Mouse (Mus musculus): Measurements from ENCODE around the gene Il9. TPM values are rescaled to one million over a fixed set of nuclear protein-coding genes. Genes with fewer than 3 reads are reported as not detected.

The Il9 gene
- polyA plus RNA-seq (2016; fragmentation: Nextera tagmentation; extraction: Ambion mirVana) = not detected in 2 replicates

DNA sequence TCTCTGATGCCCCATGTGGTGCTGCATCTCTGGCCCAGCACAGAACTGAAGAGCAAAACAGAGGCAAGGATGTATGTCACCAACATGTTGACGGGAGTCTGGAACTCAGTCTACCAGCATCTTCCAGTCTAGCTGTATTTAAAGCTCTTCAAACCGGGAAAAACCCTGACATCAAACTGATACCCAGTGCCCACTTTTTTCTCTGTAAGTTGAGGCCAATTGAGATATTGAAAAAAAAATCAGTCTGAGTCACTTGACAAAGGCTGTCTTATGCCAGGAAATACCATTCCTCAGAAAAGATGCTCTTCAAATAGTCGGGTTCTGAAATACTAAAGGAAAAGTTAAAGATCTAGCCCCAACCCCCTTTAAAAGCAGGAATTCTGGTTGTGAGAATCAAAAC is at the start of gene Il9:
Gene Il9, minus strand, starts transcription at position 101 of the 400 bp plus-strand sequence.
- Histone ChIP-seq H3K27me3 (ENCODE audit: low read depth, poor library complexity, severe bottlenecking) (no peaks in the 10 kb centered on the region), H3K9me3 (replicated peaks) (no peaks in the 10 kb centered on the region), H3K4me3 (no peak within 1 kb of the TSS), H3K36me3 (no peaks in the 10 kb centered on the region), H3K27ac (replicated peaks) (no peak within 1 kb of the TSS), H3K4me1 (0 out of 2 replicates have a peak, but pooled peaks cover 3% of the 10 kb centered on the region)
- DNase-seq (ENCODE audit: low spot score) = no peak
- WGBS = 87% methylated on average over 3 of the region's 3 CpGs

DNA sequence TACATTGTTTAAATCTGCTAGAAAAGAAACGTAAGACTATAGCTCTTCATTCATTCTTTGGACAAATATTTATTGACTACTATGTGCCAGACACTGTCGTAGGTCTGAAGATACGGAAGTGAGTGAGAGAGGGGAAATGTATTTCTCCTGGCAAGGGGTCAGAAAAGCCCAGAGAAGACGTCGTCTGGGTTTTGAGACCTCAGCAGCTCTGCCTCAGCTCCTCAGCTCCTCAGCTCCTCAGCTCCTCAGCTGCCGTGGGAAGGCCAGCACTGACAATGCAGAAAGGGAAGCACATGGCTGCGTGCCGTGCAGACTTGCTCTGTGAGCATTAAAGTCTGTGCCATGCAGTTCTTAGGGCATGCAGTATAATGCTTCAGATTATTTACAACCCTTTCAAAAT is 47.6 kb upstream of the Il9 start:
- Histone ChIP-seq H3K9me3 (replicated peaks) (peaks cover 12% of the 10 kb centered on the region), H3K4me3 (no peak overlapping the region), H3K36me3 (no peaks in the 10 kb centered on the region), H3K4me1 (no peaks in the 10 kb centered on the region), H3K27me3 (ENCODE audit: low read depth, poor library complexity, severe bottlenecking) (no peaks in the 10 kb centered on the region), H3K27ac (replicated peaks) (no peak overlapping the region)
- 68% methylated on average over 8 of the region's 8 CpGs for WGBS
- no peak for DNase-seq (ENCODE audit: low spot score)

DNA sequence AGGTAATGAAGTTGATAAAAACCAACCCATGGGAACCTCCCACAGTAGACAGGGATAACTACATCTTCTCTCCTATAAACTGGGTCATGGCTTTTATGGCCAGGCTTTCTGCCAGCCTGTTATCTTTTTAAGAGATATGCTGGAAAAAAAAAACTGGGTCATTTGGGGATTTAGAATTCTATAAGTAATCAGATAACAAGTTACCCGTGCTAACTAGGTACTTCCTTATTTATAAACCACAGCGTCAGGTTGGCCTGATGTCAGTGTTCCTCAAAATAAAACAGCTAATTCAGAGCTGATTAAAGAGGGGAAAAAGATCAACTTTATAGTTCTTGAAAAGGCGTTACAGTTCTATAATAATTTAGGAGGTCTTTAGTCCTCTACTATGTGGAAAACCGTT is 47.0 kb upstream of the Il9 start:
- Histone ChIP-seq H3K27ac (replicated peaks) (no peak overlapping the region), H3K4me3 (no peak overlapping the region), H3K4me1 (no peaks in the 10 kb centered on the region), H3K36me3 (no peaks in the 10 kb centered on the region), H3K9me3 (replicated peaks) (peaks cover 7% of the 10 kb centered on the region; the same call in 1 of the 2 replicates), H3K27me3 (ENCODE audit: low read depth, poor library complexity, severe bottlenecking) (no peaks in the 10 kb centered on the region)
- no peak for DNase-seq (ENCODE audit: low spot score)
- 90% methylated on average over 4 of the region's 4 CpGs for WGBS

DNA sequence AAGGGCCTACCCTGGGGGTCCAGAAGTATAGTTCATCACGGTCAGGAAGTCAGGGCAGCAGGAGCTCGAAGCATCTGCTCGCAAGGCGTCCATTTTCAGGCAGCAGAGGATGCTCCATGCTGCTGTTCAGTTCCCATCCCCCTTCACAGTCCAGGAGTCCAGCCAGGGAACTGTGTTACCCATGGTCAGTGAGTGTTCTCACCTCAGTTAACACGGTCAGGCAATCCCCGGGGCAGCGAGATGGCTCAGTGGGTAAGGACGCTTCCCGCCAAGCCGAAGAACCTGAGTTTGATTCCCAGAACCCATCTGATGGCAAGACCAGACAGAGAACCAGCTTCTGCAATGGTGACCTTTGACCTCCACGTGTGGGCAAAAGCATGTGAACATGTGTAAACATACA is 46.2 kb upstream of the Il9 start:
- no peak for DNase-seq (ENCODE audit: low spot score)
- no peaks in the 10 kb centered on the region for H3K9me3 ChIP-seq (replicated peaks)
- no peaks in the 10 kb centered on the region for H3K4me1 ChIP-seq
- no peak overlapping the region for H3K4me3 ChIP-seq
- H3K27me3 ChIP-seq (ENCODE audit: low read depth, poor library complexity, severe bottlenecking) = no peaks in the 10 kb centered on the region
- WGBS = 90% methylated on average over 11 of the region's 11 CpGs
- no peak overlapping the region for H3K27ac ChIP-seq (replicated peaks)
- H3K36me3 ChIP-seq = no peaks in the 10 kb centered on the region

DNA sequence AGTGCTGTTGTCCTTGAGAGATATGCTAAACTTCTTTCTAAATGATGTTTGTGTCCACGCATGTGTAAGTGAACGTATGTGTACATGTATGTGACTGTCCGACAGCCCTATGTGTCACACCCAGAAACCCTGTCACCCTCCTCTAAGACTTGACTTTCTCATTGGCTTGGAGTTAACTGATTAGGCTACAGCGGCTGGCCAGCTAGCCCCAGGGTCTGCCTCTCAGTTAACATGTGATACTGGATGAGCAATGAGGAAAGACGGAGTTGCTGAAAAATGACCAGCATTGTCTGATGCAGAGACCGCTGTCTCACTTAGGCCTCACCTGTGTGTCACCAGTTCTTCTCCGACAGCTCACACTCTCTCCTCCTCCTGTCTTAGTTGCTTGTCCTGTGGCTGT is 45.8 kb upstream of the Il9 start:
- Histone ChIP-seq H3K4me1 (peaks cover 3% of the 10 kb centered on the region), H3K27me3 (ENCODE audit: low read depth, poor library complexity, severe bottlenecking) (no peaks in the 10 kb centered on the region), H3K27ac (replicated peaks) (no peak overlapping the region), H3K9me3 (replicated peaks) (no peaks in the 10 kb centered on the region), H3K36me3 (no peaks in the 10 kb centered on the region), H3K4me3 (no peak overlapping the region)
- 94% methylated on average over 7 of the region's 7 CpGs for WGBS
- DNase-seq (ENCODE audit: low spot score) = no peak

DNA sequence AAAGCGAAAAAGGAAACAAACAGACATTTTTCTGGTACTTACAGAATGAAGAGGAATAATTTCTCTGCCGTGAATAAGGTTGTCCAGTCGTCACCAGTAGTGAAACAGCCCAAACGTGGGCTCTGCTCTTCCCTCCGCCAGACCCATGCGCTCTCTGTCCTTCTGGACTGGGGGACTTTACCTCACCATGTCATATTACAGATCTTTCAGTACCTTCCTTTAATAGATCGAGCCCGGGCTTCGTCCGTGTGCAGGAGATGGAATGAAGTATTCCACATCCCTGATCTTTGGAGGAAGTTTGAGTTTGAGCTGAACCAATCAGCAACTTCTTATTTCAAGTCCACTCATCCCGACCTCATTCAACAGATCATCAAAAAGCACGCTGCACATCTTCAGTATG is 44.8 kb upstream of the Il9 start:
- DNase-seq (ENCODE audit: low spot score) = no peak
- Histone ChIP-seq H3K27me3 (ENCODE audit: low read depth, poor library complexity, severe bottlenecking) (no peaks in the 10 kb centered on the region), H3K4me1 (peaks cover 13% of the 10 kb centered on the region), H3K27ac (replicated peaks) (no peak overlapping the region), H3K4me3 (no peak overlapping the region), H3K9me3 (replicated peaks) (no peaks in the 10 kb centered on the region), H3K36me3 (no peaks in the 10 kb centered on the region)
- 88% methylated on average over 12 of the region's 12 CpGs for WGBS

DNA sequence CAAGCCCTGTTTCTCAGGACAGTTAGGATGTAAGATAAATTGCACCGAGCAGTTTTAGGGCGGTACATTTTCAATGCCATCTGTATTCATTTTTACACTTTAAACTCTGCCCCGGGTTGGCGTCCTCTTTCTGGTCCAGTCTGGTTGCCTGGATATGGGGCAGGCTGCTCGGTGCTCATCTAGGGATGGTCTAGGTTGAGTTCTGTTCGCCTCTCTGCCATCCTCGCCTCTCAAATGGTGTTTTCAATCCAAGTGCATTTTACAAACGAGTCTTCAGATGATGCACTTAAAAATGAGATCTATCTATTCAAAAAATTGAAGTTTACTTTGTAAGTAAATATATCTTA is 40.7 kb upstream of the Il9 start:
- peak overlapping the region; percentile 78 for H3K27ac ChIP-seq (replicated peaks)
- 7% methylated on average over 8 of the region's 8 CpGs for WGBS
- no peak for DNase-seq (ENCODE audit: low spot score)
- H3K36me3 ChIP-seq = no peaks in the 10 kb centered on the region
- peaks cover 13% of the 10 kb centered on the region for H3K4me1 ChIP-seq
- H3K27me3 ChIP-seq (ENCODE audit: low read depth, poor library complexity, severe bottlenecking) = no peaks in the 10 kb centered on the region
- no peaks in the 10 kb centered on the region for H3K9me3 ChIP-seq (replicated peaks)
- H3K4me3 ChIP-seq = peak overlapping the region; percentile 80

DNA sequence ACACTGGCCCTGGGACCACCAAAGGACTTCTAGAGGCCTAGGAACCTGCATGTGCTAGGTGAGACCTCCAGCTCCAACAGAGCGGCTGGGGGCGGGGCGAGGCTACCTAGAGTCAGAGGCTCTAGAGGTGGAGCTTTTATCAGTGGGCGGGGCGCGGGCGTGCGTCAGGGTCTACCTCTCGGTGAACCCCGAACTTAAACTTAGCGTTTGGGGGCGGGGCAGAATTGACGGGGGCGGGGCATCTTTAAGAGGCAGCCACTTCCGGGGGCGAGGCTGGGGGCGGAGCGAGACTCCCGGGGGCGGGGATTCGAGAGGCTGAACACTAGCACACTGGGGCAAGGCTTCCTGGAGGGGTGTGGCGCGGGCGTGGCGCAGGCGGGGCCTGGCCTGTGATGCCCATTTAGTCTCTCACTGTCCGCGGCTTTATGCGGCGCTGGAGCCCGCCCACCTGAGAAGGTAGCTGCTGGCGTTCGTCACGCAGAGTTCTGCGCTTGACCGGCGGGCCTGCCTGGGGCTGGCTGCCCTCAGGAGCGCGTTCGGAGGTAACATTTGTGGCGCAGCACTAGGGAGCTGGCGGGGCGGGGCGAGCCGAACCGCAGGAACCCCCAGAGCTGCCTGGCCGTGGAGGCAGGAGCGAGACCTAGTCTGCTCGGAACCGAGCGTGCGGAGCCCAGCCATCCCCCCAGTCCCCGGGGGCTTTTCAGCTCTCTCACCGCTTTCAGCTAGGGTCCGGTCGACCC is 40.2 kb upstream of the Il9 start, which contains the start of gene Fbxl21:
Gene Fbxl21, plus strand, starts transcription at position 392 of the 740 bp plus-strand sequence.
- H3K36me3 ChIP-seq = no peaks in the 10 kb centered on the region
- H3K27ac ChIP-seq (replicated peaks) = peak within 1 kb of the TSS; percentile 78
- H3K4me3 ChIP-seq = peak within 1 kb of the TSS; percentile 80
- peaks cover 13% of the 10 kb centered on the region for H3K4me1 ChIP-seq
- under 1% methylated on average over 56 of the region's 56 CpGs for WGBS
- no peaks in the 10 kb centered on the region for H3K9me3 ChIP-seq (replicated peaks)
- no peaks in the 10 kb centered on the region for H3K27me3 ChIP-seq (ENCODE audit: low read depth, poor library complexity, severe bottlenecking)
- peak; percentile 92 for DNase-seq (ENCODE audit: low spot score)

DNA sequence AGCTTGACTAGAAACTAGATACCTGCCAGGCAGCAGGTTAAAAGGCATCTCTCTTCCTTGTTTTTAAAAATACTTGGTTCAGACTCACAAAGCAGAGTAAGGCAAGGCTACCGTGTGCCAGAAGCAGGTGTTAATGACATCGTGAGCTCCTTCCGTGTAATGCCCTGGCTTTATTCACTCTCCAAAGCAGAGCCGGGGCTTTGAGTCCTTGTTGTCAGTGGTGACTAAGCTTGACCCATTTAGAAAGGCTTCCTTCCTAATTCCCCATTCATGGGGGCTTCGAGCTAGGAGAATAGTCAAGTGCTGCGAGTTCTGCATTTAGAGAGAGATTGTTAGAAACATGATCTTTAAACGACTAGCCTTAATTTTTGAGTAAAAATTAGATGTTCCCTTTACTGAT is 34.8 kb upstream of the Il9 start:
- DNase-seq (ENCODE audit: low spot score) = no peak
- WGBS = 34% methylated on average over 7 of the region's 7 CpGs
- H3K27me3 ChIP-seq (ENCODE audit: low read depth, poor library complexity, severe bottlenecking) = no peaks in the 10 kb centered on the region
- no peaks in the 10 kb centered on the region for H3K36me3 ChIP-seq
- H3K27ac ChIP-seq (replicated peaks) = no peak overlapping the region
- peaks cover 7% of the 10 kb centered on the region for H3K4me1 ChIP-seq
- no peak overlapping the region for H3K4me3 ChIP-seq
- no peaks in the 10 kb centered on the region for H3K9me3 ChIP-seq (replicated peaks)

DNA sequence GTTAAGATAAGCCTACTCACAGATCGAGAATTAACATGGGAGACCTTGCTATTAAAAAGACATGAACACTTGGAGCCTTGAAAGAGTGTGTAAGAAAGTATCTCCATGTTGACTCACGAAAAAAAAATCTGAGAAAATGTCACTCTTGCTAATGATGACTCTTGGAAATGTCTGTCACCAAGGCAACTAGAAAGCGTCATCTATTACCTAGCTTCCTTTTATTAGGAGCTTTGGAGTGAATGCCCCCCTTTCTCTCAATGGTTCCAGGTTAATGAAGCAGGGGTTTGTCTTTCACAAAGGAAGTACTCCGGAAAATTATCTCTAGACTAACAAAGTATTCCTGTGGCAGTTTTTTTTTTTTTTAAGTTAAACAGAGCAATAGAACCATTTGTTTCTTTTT is 34.3 kb upstream of the Il9 start:
- Histone ChIP-seq H3K9me3 (replicated peaks) (no peaks in the 10 kb centered on the region), H3K4me3 (no peak overlapping the region), H3K4me1 (peaks cover 7% of the 10 kb centered on the region), H3K36me3 (no peaks in the 10 kb centered on the region), H3K27me3 (ENCODE audit: low read depth, poor library complexity, severe bottlenecking) (no peaks in the 10 kb centered on the region), H3K27ac (replicated peaks) (no peak overlapping the region)
- WGBS = 73% methylated on average over 4 of the region's 4 CpGs
- DNase-seq (ENCODE audit: low spot score) = no peak

DNA sequence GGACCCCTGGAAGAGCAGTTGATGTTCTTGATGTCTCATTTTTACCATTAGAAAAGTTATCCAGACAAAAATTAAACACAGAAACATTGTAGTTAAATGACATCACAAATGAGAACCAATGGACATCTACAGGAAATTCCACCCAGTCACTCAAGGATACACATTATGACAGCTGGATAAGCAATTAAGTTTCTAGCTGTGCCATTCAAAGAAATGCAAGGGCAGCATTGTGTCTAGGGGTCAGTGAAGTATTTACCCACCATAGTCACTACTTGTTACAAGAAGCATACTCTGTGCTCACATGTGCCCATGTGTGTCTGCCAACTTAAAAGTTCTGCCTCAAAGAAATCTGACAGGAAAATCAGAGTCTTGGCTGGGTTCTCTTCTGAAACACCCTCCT is 31.5 kb upstream of the Il9 start:
- Histone ChIP-seq H3K27me3 (ENCODE audit: low read depth, poor library complexity, severe bottlenecking) (no peaks in the 10 kb centered on the region), H3K4me3 (no peak overlapping the region), H3K4me1 (peaks cover 7% of the 10 kb centered on the region), H3K36me3 (no peaks in the 10 kb centered on the region), H3K9me3 (replicated peaks) (no peaks in the 10 kb centered on the region), H3K27ac (replicated peaks) (no peak overlapping the region)
- DNase-seq (ENCODE audit: low spot score) = no peak

DNA sequence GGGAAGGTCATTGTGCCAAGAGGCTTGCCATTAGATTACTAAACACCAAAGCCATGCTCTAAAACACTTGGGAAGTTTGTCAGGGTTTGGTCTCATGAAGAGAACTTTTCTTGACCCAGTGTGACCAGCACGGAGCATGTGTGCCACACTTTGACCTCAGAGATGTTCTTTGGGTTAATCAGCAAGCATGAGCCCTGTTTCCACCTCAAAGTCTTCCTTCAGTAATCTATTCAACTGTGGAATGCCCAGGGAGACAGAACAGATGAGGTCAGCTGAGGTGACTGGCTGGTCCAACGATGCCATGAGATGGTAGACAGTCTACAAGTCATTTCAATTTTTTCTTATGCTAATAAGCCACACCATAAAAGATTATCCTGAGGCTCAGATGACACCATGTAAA is 27.8 kb upstream of the Il9 start:
- no peaks in the 10 kb centered on the region for H3K4me1 ChIP-seq
- no peak overlapping the region for H3K27ac ChIP-seq (replicated peaks)
- no peaks in the 10 kb centered on the region for H3K9me3 ChIP-seq (replicated peaks)
- H3K4me3 ChIP-seq = no peak overlapping the region
- 82% methylated on average over 2 of the region's 2 CpGs for WGBS
- H3K36me3 ChIP-seq = no peaks in the 10 kb centered on the region
- H3K27me3 ChIP-seq (ENCODE audit: low read depth, poor library complexity, severe bottlenecking) = no peaks in the 10 kb centered on the region
- no peak for DNase-seq (ENCODE audit: low spot score)

DNA sequence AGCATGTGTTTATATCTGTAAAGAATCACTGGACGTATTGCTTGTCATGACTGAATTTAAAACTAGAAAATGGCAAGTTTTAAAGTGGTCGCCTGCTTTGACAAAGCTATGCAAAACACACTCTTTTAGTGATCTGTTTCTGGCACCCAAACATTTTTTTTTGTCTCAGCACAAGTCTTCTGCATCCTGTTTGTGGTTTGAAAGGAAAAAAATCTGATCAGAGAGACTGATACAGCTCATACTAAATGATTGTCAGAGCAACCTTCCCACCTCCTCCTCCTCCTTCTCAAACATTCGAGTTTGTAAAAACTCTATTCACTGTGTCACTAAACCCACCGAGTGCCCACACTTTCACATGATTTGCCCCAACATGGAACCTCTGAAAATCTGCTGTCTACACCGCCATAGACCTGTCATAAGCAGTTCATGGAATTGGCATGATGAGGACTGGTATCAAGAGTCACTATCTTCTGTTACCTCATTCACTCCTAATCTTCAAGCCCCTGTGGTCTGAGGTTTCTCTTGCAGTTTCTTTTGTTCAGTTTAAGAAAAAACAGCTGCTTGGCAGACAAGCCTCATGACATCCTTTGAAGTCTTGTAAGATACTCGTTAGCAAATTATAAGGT is 24.9 kb upstream of the Il9 start:
- no peaks in the 10 kb centered on the region for H3K4me1 ChIP-seq
- 85% methylated on average over 6 of the region's 6 CpGs for WGBS
- DNase-seq (ENCODE audit: low spot score) = no peak

More for the DNA sequence above, 24.9 kb upstream of the Il9 start:
- Histone ChIP-seq H3K4me3 (no peak overlapping the region), H3K27me3 (ENCODE audit: low read depth, poor library complexity, severe bottlenecking) (no peaks in the 10 kb centered on the region), H3K27ac (replicated peaks) (no peak overlapping the region), H3K36me3 (no peaks in the 10 kb centered on the region), H3K9me3 (replicated peaks) (no peaks in the 10 kb centered on the region)

All from midbrain, embryonic 10.5 days (tissue).